Mouse (Mus musculus) MEL (cell line): ENCODE measurements around the gene Zdhhc13. TPM values are rescaled to one million over a fixed set of nuclear protein-coding genes. Genes with fewer than 3 reads are reported as not detected.
A peak's percentile ranks its signal among the peaks of the same experiment; 100 is the strongest.

Source experiments
- DNase-seq: peaks from one replicate; pipeline ENCODE4 v3.0.0; 2011; ENCODE audit warnings: low read depth, low spot score
- H3K27ac ChIP-seq: 2 replicates; pipeline ENCODE4 v1.5.1; 2012; ENCODE audit warnings: low read depth, mild to moderate bottlenecking, control low read depth, low read length, moderate library complexity; ENCODE audit not compliant: control insufficient read depth
- H3K27me3 ChIP-seq, 2 experiments: fragments of 150-350 bp in 1 of 2; sonication (generic) in 1 of 2; 2 replicates each; pipeline ENCODE4 v1.6.1; 2012; ENCODE audit warnings: low read length in 2 of 2, mild to moderate bottlenecking in 2 of 2, improper control_type of control experiment in 1 of 2, moderate library complexity in 1 of 2; ENCODE audit not compliant: insufficient read depth in 2 of 2, control insufficient read depth in 1 of 2
- H3K36me3 ChIP-seq, 2 experiments: 2 replicates each; pipeline ENCODE4 v1.6.1; 2012 to 2014; ENCODE audit warnings: low read length in 2 of 2, improper control_type of control experiment in 1 of 2, inconsistent platforms in 1 of 2, mild to moderate bottlenecking in 1 of 2; ENCODE audit not compliant: insufficient read depth in 2 of 2, control insufficient read depth in 1 of 2
- H3K4me1 ChIP-seq, 2 experiments: fragments of 150-350 bp in 1 of 2; sonication (generic) in 1 of 2; 2 replicates each; pipeline ENCODE4 v1.6.1; 2012; ENCODE audit warnings: low read length in 2 of 2, improper control_type of control experiment in 1 of 2, mild to moderate bottlenecking in 1 of 2; ENCODE audit not compliant: insufficient read depth in 2 of 2, control insufficient read depth in 1 of 2
- H3K4me3 ChIP-seq, 2 experiments: fragments of 150-350 bp in 1 of 2; sonication (generic) in 1 of 2; 2 replicates each; pipeline ENCODE4 v1.5.1; 2012; ENCODE audit warnings: low read depth in 2 of 2, low read length in 2 of 2, mild to moderate bottlenecking in 2 of 2, moderate library complexity in 2 of 2, control low read depth in 1 of 2, improper control_type of control experiment in 1 of 2; ENCODE audit not compliant: control insufficient read depth in 1 of 2, insufficient read depth in 1 of 2
- H3K79me2 ChIP-seq: 2 replicates; pipeline ENCODE4 v1.6.1; 2012; ENCODE audit warnings: mild to moderate bottlenecking, low read length, moderate library complexity; ENCODE audit not compliant: control insufficient read depth, poor library complexity, insufficient read depth
- H3K9ac ChIP-seq: 2 replicates; pipeline ENCODE4 v1.6.1; 2012; ENCODE audit warnings: low read depth, mild to moderate bottlenecking, control low read depth, low read length, moderate library complexity; ENCODE audit not compliant: control insufficient read depth, poor library complexity, severe bottlenecking
- H3K9me3 ChIP-seq: fragments of 150-350 bp; sonication (generic); replicated peaks from 2 replicates; pipeline ENCODE4 v1.6.1; 2012; ENCODE audit warnings: mild to moderate bottlenecking, low read length, improper control_type of control experiment, moderate library complexity; ENCODE audit not compliant: insufficient read depth
- BHLHE40 ChIP-seq: IDR thresholded peaks from 2 replicates; pipeline ENCODE4 v1.6.1; 2012; ENCODE audit warnings: low read depth, mild to moderate bottlenecking, inconsistent platforms, low read length, improper control_type of control experiment, borderline replicate concordance
- CHD1 ChIP-seq: IDR thresholded peaks from 2 replicates; pipeline ENCODE4 v1.6.1; 2012; ENCODE audit warnings: low read depth, mild to moderate bottlenecking, inconsistent platforms, low read length, improper control_type of control experiment
- E2F4 ChIP-seq: IDR thresholded peaks from 2 replicates; pipeline ENCODE4 v1.6.1; 2011; ENCODE audit warnings: low read depth, low read length, improper control_type of control experiment, borderline replicate concordance
- EP300 ChIP-seq, 2 experiments: IDR thresholded peaks; 2 replicates each; pipeline ENCODE4 v1.6.1; 2011; ENCODE audit warnings: improper control_type of control experiment in 2 of 2, low read length in 2 of 2, low read depth in 1 of 2, mild to moderate bottlenecking in 1 of 2
- ETS1 ChIP-seq: IDR thresholded peaks from 2 replicates; pipeline ENCODE4 v1.6.1; 2012; ENCODE audit warnings: low read depth, mild to moderate bottlenecking, inconsistent platforms, low read length, improper control_type of control experiment, moderate library complexity
- GABPA ChIP-seq: IDR thresholded peaks from 2 replicates; pipeline ENCODE4 v1.6.1; 2012; ENCODE audit warnings: low read depth, mild to moderate bottlenecking, inconsistent platforms, low read length, improper control_type of control experiment, moderate library complexity
- GATA1 ChIP-seq: IDR thresholded peaks from 2 replicates; pipeline ENCODE4 v1.6.1; 2011; ENCODE audit warnings: low read depth, low read length, improper control_type of control experiment
- JUND ChIP-seq: IDR thresholded peaks from 2 replicates; pipeline ENCODE4 v1.6.1; 2011; ENCODE audit warnings: low read depth, mild to moderate bottlenecking, improper control_type of control experiment, low read length
- KAT2A ChIP-seq: conservative IDR thresholded peaks from 2 replicates; pipeline ENCODE4 v1.6.1; 2012; ENCODE audit warnings: low read depth, low read length, improper control_type of control experiment, inconsistent platforms
- MAX ChIP-seq: IDR thresholded peaks from 2 replicates; pipeline ENCODE4 v1.6.1; 2011; ENCODE audit warnings: low read length, improper control_type of control experiment
- MYB ChIP-seq: IDR thresholded peaks from 2 replicates; pipeline ENCODE4 v1.6.1; 2011; ENCODE audit warnings: mild to moderate bottlenecking, low read depth, low read length, improper control_type of control experiment
- MYC ChIP-seq: IDR thresholded peaks from 2 replicates; pipeline ENCODE4 v1.6.1; 2011; ENCODE audit warnings: low read depth, mild to moderate bottlenecking, low read length, improper control_type of control experiment, moderate library complexity
- NRF1 ChIP-seq: IDR thresholded peaks from 2 replicates; pipeline ENCODE4 v1.6.1; 2014; ENCODE audit warnings: low read depth, mild to moderate bottlenecking, inconsistent platforms, low read length, improper control_type of control experiment, moderate library complexity; ENCODE audit not compliant: poor library complexity, insufficient read depth, severe bottlenecking
- POLR2A ChIP-seq, 2 experiments: IDR thresholded peaks; 2 replicates each; pipeline ENCODE4 v1.6.1; 2011 to 2012; ENCODE audit warnings: low read length in 2 of 2, mild to moderate bottlenecking in 2 of 2, control low read depth in 1 of 2, improper control_type of control experiment in 1 of 2, low read depth in 1 of 2, moderate library complexity in 1 of 2; ENCODE audit not compliant: control insufficient read depth in 1 of 2, insufficient read depth in 1 of 2, poor library complexity in 1 of 2
- RCOR1 ChIP-seq: IDR thresholded peaks from 2 replicates; pipeline ENCODE4 v1.6.1; 2012; ENCODE audit warnings: low read depth, mild to moderate bottlenecking, inconsistent platforms, low read length, improper control_type of control experiment
- SIN3A ChIP-seq: IDR thresholded peaks from 2 replicates; pipeline ENCODE4 v1.6.1; 2012; ENCODE audit warnings: low read length, improper control_type of control experiment, inconsistent platforms
- SMC3 ChIP-seq: IDR thresholded peaks from 2 replicates; pipeline ENCODE4 v1.6.1; 2011; ENCODE audit warnings: low read depth, low read length, improper control_type of control experiment
- TBP ChIP-seq: IDR thresholded peaks from 2 replicates; pipeline ENCODE4 v1.8.0; 2011; ENCODE audit warnings: low read depth, low read length, improper control_type of control experiment
- TCF12 ChIP-seq: IDR thresholded peaks from 2 replicates; pipeline ENCODE4 v1.6.1; 2014; ENCODE audit warnings: low read depth, mild to moderate bottlenecking, inconsistent platforms, low read length, improper control_type of control experiment, moderate library complexity
- USF2 ChIP-seq, 2 experiments: IDR thresholded peaks; 2 replicates each; pipeline ENCODE4 v1.6.1; 2011 to 2012; ENCODE audit warnings: improper control_type of control experiment in 2 of 2, low read length in 2 of 2, borderline replicate concordance in 1 of 2, inconsistent platforms in 1 of 2, low read depth in 1 of 2, mild to moderate bottlenecking in 1 of 2; ENCODE audit not compliant: insufficient read depth in 1 of 2
- ZMIZ1 ChIP-seq: IDR thresholded peaks from 2 replicates; pipeline ENCODE4 v1.6.1; 2012; ENCODE audit warnings: low read depth, mild to moderate bottlenecking, inconsistent platforms, low read length, improper control_type of control experiment, moderate library complexity
- ZNF384 ChIP-seq: IDR thresholded peaks from 2 replicates; pipeline ENCODE4 v1.6.1; 2012; ENCODE audit warnings: low read depth, mild to moderate bottlenecking, inconsistent platforms, low read length, improper control_type of control experiment
- polyA plus RNA-seq, 2 experiments: library from polyadenylated mRNA; stranded (reverse) in 1 of 2; unstranded in 1 of 2; fragments of >175 nt in 1 of 2; fragments of >200 nt in 1 of 2; gene quantifications; 2 replicates each; pipeline versions ENCODE4 v1.2.1 to v1.2.4; 2012; ENCODE audit warnings: low replicate concordance in 2 of 2, low read depth in 1 of 2; ENCODE audit not compliant: insufficient read length in 2 of 2, insufficient read depth in 1 of 2, missing spikeins in 1 of 2
- total RNA-seq: library from RNA; depleted of rRNA; stranded (reverse); fragments of 300-350 nt; gene quantifications from 2 replicates; pipeline ENCODE4 v1.2.3, GENCODE M21; 2012

Gene Zdhhc13
- total and polyA plus RNA-seq, 3 experiments, result 32.8 to 46.1 TPM; not detected in 1

DNA sequence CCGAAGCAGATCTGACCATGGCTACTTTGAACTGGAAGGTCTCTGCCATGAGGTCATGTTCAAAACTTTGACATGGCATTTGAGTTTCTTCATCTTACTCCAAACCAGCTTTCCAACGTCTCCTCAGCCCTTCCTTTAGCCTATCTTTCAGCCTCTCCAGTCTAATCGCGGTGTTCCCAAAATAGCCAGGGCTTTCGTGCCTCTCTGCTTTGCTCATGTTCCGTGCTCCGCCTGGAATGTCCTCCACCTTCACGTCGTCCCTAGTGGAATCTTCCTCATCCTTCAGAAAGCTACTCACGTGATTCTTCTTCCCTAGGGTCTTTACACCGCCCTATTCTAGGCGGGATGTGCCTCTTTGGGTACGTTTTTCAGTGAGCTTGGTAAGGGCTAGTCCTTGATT is 64.7 kb downstream of the Zdhhc13 start:
- peaks cover 0 to 2% of the 10 kb centered on the region in 2 experiments; a peak in 1 of 4 replicates for H3K27me3 ChIP-seq
- no peak overlapping the region for H3K4me3 ChIP-seq
- H3K4me1 ChIP-seq, result peaks cover 5 to 6% of the 10 kb centered on the region in 2 experiments
- no peak overlapping the region for H3K27ac ChIP-seq
- H3K9ac ChIP-seq, result no peak overlapping the region
- H3K9me3 ChIP-seq, result no peaks in the 10 kb centered on the region
- H3K79me2 ChIP-seq, result no peaks in the 10 kb centered on the region
- TF ChIP-seq KAT2A (no peak), TCF12 (no peak), CHD1 (no peak), SMC3 (no peak), ZMIZ1 (no peak), ZNF384 (no peak), NRF1 (no peak), RCOR1 (no peak), GABPA (no peak), JUND (no peak)
- DNase-seq, result no peak
- H3K36me3 ChIP-seq, result peaks cover 0 to 10% of the 10 kb centered on the region in 2 experiments; a peak in 2 of 4 replicates

DNA sequence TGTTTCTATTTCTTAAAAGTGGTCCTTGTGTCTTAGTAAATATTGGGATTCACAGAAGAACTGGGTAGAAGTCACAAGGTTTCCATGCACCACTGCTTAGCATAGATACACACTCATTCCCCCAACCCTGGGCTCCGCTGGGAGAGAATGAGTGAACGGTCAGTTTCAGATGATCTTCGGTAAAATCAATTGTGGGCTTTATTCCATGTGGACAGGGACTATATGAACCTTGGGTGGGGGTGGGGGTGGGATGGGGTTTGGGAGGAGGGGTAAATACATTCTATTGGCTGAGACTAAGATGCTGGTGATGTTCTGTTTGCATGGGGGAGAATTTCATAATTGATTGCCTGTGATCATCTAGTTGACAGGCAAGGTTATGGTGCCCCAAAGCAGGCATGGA is 66.7 kb downstream of the Zdhhc13 start:
- no peak for DNase-seq
- Histone ChIP-seq H3K27ac (no peak overlapping the region), H3K4me3 (no peak overlapping the region), H3K79me2 (no peaks in the 10 kb centered on the region), H3K4me1 (peaks cover 21% of the 10 kb centered on the region in 2 experiments), H3K9me3 (no peaks in the 10 kb centered on the region), H3K36me3 (peaks cover 0 to 28% of the 10 kb centered on the region in 2 experiments; a peak in 2 of 4 replicates), H3K27me3 (no peaks in the 10 kb centered on the region), H3K9ac (no peak overlapping the region)
- TF ChIP-seq GABPA (no peak), SIN3A (no peak), ZMIZ1 (no peak), MAX (no peak), MYC (no peak), BHLHE40 (no peak), TBP (no peak), SMC3 (no peak)

DNA sequence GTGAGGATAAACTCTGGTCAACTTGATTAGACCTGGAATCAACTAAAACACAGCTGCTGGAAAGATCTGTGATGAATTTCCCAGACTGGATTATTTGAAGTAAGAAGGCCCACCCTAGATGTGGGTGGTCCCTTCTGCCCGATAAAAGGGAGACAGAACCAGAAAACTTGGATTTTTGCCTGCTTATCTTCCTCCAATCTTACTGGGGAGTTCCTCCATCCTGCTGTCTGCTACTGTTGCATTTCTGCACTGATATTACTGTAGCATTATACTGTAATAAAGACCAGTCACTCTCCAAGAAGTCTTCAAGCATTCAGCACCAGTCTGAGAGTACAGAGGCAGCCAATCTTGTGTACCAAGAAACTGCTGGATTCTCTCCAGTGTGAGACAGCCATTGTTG is 69.5 kb downstream of the Zdhhc13 start:
- peak; percentile 49 for DNase-seq
- peak overlapping the region; percentile 53 for H3K27ac ChIP-seq
- no peaks in the 10 kb centered on the region for H3K27me3 ChIP-seq
- H3K4me1 ChIP-seq, result peaks cover 36 to 39% of the 10 kb centered on the region in 2 experiments
- no peak overlapping the region for H3K4me3 ChIP-seq
- H3K9ac ChIP-seq, result no peak overlapping the region
- peak; percentile 72 for TF ChIP-seq RCOR1
- no peak for TF ChIP-seq POLR2A (IDR thresholded peaks at IDR 0.05; ENCODE audit: control insufficient read depth in 1 of 2, insufficient read depth in 1 of 2, low read depth in 1 of 2, low read length in 2 of 2, poor library complexity in 1 of 2)
- TF ChIP-seq USF2 (IDR thresholded peaks at IDR 0.05; ENCODE audit: borderline replicate concordance in 1 of 2, insufficient read depth in 1 of 2, low read depth in 1 of 2, low read length in 2 of 2), result no peak
- peak; percentile 83 for TF ChIP-seq GATA1
- TF ChIP-seq TCF12, result 0 out of 2 replicates have a peak, but pooled peaks have one; percentile 15
- TF ChIP-seq E2F4, result no peak
- TF ChIP-seq EP300 (IDR thresholded peaks at IDR 0.05; ENCODE audit: low read depth in 1 of 2, low read length in 2 of 2), result peak; percentile 53 to 70; a peak in 3 of 4 replicates
- TF ChIP-seq ETS1, result peak; percentile 49
- TF ChIP-seq ZMIZ1, result no peak
- no peak for TF ChIP-seq MYB
- H3K79me2 ChIP-seq, result no peaks in the 10 kb centered on the region
- peaks cover 0 to 41% of the 10 kb centered on the region in 2 experiments; a peak in 2 of 4 replicates for H3K36me3 ChIP-seq
- H3K9me3 ChIP-seq, result no peaks in the 10 kb centered on the region
